Mouse (Mus musculus) embryo, embryonic 11.5 days (tissue): Measurements from ENCODE around the gene C1qtnf12.

ENCODE experiments used
- DNase-seq: peaks from one replicate; pipeline ENCODE4 v3.0.0-alpha.2; 2012; ENCODE audit warnings: low read depth, low spot score

Gene C1qtnf12

DNA sequence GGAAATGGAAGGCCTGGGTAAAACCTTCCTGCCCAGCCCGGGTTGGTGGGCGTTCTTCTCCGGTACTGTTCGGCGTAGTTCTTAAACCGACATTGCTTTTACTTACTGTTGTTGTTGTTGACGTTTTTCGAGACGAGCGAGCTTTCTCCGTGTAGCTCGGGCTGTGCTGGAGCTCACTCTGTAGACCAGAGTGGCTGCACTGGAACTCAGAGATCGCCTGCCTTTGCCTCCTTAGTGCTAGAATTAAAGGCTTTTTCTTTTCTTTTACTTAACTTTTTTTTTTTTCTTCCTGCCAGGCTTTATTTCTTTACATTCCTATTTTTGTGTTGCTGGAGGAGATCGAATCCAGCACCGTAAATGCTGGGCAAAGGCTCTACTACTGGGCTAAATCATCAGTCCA, 31.5 kb downstream of the C1qtnf12 start:
- DNase-seq = no peak

DNA sequence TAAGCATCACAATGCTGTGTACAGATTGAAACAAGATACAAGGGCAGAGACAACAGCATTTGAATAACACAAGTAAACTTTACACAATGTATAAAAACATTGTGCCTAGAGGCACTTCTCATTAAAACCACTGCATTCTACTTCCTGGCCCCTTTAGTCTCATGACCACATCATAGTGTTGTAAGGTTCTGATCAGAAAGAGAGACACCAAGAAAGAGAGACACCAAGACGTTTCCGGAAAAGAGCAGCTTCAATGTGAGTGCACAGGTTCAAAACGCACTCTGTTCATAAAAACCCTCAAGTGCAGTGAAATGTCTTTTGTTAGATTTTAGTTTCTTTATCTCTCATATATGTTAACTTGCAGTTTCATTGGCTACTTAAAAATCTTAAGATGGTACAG, 42.0 kb downstream of the C1qtnf12 start:
- no peak for DNase-seq

- DNase-seq = no peak
Observed at GRCm38 (mm10) chr4:156008369-156008768, 46.3 kb downstream of the C1qtnf12 start.

- DNase-seq = no peak
Observed at GRCm38 (mm10) chr4:156013637-156014036, 51.5 kb downstream of the C1qtnf12 start, which contains the start of gene Tnfrsf4. Gene Tnfrsf4 (plus strand): TSS chr4:156013843.

DNA sequence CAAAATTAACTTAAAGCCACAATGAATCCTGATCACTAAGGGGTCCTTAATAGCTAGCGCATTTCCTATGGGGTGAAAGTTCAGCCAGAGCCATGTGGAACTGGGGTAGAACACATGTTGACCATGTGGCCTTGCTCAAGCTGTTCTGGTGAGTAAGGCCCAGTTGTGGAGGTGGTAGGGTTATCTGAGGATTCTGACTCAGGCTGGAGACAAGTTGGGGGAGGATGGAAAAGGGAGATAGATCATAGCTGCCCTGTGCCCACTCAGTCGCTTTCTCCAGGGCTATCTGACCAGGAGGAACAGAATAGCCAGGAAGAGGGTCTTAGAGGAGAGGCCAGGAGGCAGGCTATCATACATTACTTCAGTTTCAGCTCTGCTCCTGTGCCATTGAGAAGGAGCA, 52.3 kb downstream of the C1qtnf12 start:
- DNase-seq = no peak
